Mouse (Mus musculus) CH12.LX (cell line): ENCODE data around the gene Slc6a20a. TPM values are rescaled to one million over a fixed set of nuclear protein-coding genes. Genes with fewer than 3 reads are reported as not detected.
A peak's percentile ranks its signal among the peaks of the same experiment; 100 is the strongest.

ENCODE experiments used
- DNase-seq: peaks from one replicate; pipeline ENCODE4 v3.0.0-alpha.2; 2013; ENCODE audit errors: extremely low read depth
- H3K27ac ChIP-seq: 2 replicates; pipeline ENCODE4 v1.5.1; 2012; ENCODE audit warnings: low read depth, mild to moderate bottlenecking, control low read depth, moderate library complexity; ENCODE audit not compliant: insufficient read depth
- H3K27me3 ChIP-seq: replicated peaks from 2 replicates; pipeline ENCODE3; 2012; ENCODE audit warnings: inconsistent platforms
- H3K36me3 ChIP-seq, 2 experiments: replicated peaks in 1 of 2; 2 replicates each; pipeline versions ENCODE3 to v1.6.1; 2012; ENCODE audit warnings: inconsistent platforms in 1 of 2, low read length in 1 of 2, mild to moderate bottlenecking in 1 of 2, mixed read lengths in 1 of 2, moderate library complexity in 1 of 2; ENCODE audit not compliant: control insufficient read depth in 1 of 2, insufficient read depth in 1 of 2
- H3K4me1 ChIP-seq, 2 experiments: 2 replicates each; pipeline ENCODE4 v1.6.1; 2012; ENCODE audit warnings: inconsistent platforms in 1 of 2, moderate library complexity in 1 of 2; ENCODE audit not compliant: insufficient read depth in 2 of 2, control insufficient read depth in 1 of 2
- H3K4me2 ChIP-seq: 2 replicates; pipeline ENCODE4 v1.6.1; 2012; ENCODE audit warnings: low read depth, mild to moderate bottlenecking, control low read depth; ENCODE audit not compliant: poor library complexity, insufficient read depth, severe bottlenecking
- H3K4me3 ChIP-seq, 3 experiments: fragments of 150-350 bp in 1 of 3; sonication (generic) in 1 of 3; replicated peaks in 1 of 3; 2 replicates each; pipeline versions ENCODE3 to v1.5.1; 2011 to 2012; ENCODE audit warnings: low read depth in 2 of 3, low read length in 2 of 3, mild to moderate bottlenecking in 2 of 3, moderate library complexity in 2 of 3, control low read depth in 1 of 3, improper control_type of control experiment in 1 of 3, inconsistent platforms in 1 of 3, mixed read lengths in 1 of 3; ENCODE audit not compliant: poor library complexity in 1 of 3
- H3K79me2 ChIP-seq: replicated peaks from 2 replicates; pipeline ENCODE4 v1.6.1; 2012; ENCODE audit warnings: mild to moderate bottlenecking, moderate library complexity; ENCODE audit not compliant: control insufficient read depth, poor library complexity, insufficient read depth, severe bottlenecking; ENCODE audit errors: extremely low read depth
- H3K9ac ChIP-seq: 2 replicates; pipeline ENCODE4 v1.6.1; 2012; ENCODE audit warnings: low read depth, mild to moderate bottlenecking, control low read depth, moderate library complexity; ENCODE audit not compliant: insufficient read depth
- H3K9me3 ChIP-seq: replicated peaks from 2 replicates; pipeline ENCODE3; 2012; ENCODE audit warnings: low read length, inconsistent platforms, mixed read lengths
- BHLHE40 ChIP-seq: IDR thresholded peaks from 2 replicates; pipeline ENCODE4 v1.6.1; 2011; ENCODE audit warnings: mild to moderate bottlenecking, low read depth, low read length, improper control_type of control experiment
- CHD2 ChIP-seq: IDR thresholded peaks from 2 replicates; pipeline ENCODE4 v1.6.1; 2011; ENCODE audit warnings: low read length, improper control_type of control experiment
- CTCF ChIP-seq, 2 experiments: IDR thresholded peaks in 1 of 2; conservative IDR thresholded peaks in 1 of 2; 2 replicates each; pipeline ENCODE4 v1.5.1; 2011 to 2012; ENCODE audit warnings: low read depth in 2 of 2, low read length in 2 of 2, improper control_type of control experiment in 1 of 2, inconsistent platforms in 1 of 2, mild to moderate bottlenecking in 1 of 2, moderate library complexity in 1 of 2
- E2F4 ChIP-seq: IDR thresholded peaks from 2 replicates; pipeline ENCODE4 v1.6.1; 2011; ENCODE audit warnings: low read depth, low read length, improper control_type of control experiment; ENCODE audit not compliant: insufficient replicate concordance
- EP300 ChIP-seq: IDR thresholded peaks from 2 replicates; pipeline ENCODE4 v1.6.1; 2011; ENCODE audit warnings: low read length, improper control_type of control experiment
- HCFC1 ChIP-seq: IDR thresholded peaks from 2 replicates; pipeline ENCODE4 v1.6.1; 2012; ENCODE audit warnings: low read depth, mild to moderate bottlenecking, inconsistent platforms, low read length, improper control_type of control experiment
- IRF4 ChIP-seq: IDR thresholded peaks from 2 replicates; pipeline ENCODE4 v1.6.1; 2014; ENCODE audit warnings: low read depth, mild to moderate bottlenecking, inconsistent platforms, low read length, improper control_type of control experiment
- JUND ChIP-seq: conservative IDR thresholded peaks from 2 replicates; pipeline ENCODE4 v1.6.1; 2011; ENCODE audit warnings: low read depth, low read length, improper control_type of control experiment
- MAX ChIP-seq: IDR thresholded peaks from 2 replicates; pipeline ENCODE4 v1.6.1; 2011; ENCODE audit warnings: low read length, improper control_type of control experiment
- MXI1 ChIP-seq: IDR thresholded peaks from 2 replicates; pipeline ENCODE4 v1.6.1; 2011; ENCODE audit warnings: mild to moderate bottlenecking, low read depth, low read length, improper control_type of control experiment
- POLR2A ChIP-seq: IDR thresholded peaks from 2 replicates; pipeline ENCODE4 v1.6.1; 2011; ENCODE audit warnings: low read depth, mild to moderate bottlenecking, improper control_type of control experiment, low read length
- RAD21 ChIP-seq: IDR thresholded peaks from 2 replicates; pipeline ENCODE4 v1.6.1; 2011; ENCODE audit warnings: low read depth, mild to moderate bottlenecking, low read length, improper control_type of control experiment, moderate library complexity
- RCOR1 ChIP-seq: conservative IDR thresholded peaks from 2 replicates; pipeline ENCODE4 v1.6.1; 2012; ENCODE audit warnings: low read depth, mild to moderate bottlenecking, inconsistent platforms, low read length, improper control_type of control experiment
- SMC3 ChIP-seq: IDR thresholded peaks from 2 replicates; pipeline ENCODE4 v1.6.1; 2011; ENCODE audit warnings: low read depth, low read length, improper control_type of control experiment
- TCF12 ChIP-seq: IDR thresholded peaks from 2 replicates; pipeline ENCODE4 v1.6.1; 2014; ENCODE audit warnings: low read depth, mild to moderate bottlenecking, inconsistent platforms, low read length, improper control_type of control experiment
- UBTF ChIP-seq: IDR thresholded peaks from 2 replicates; pipeline ENCODE4 v1.6.1; 2012; ENCODE audit warnings: low read depth, mild to moderate bottlenecking, inconsistent platforms, low read length, improper control_type of control experiment, moderate library complexity
- USF1 ChIP-seq: IDR thresholded peaks from 2 replicates; pipeline ENCODE4 v1.6.1; 2014; ENCODE audit warnings: low read depth, mild to moderate bottlenecking, inconsistent platforms, low read length, improper control_type of control experiment
- USF2 ChIP-seq: conservative IDR thresholded peaks from 2 replicates; pipeline ENCODE4 v1.6.1; 2011; ENCODE audit warnings: low read depth, low read length, improper control_type of control experiment
- ZC3H11A ChIP-seq: IDR thresholded peaks from 2 replicates; pipeline ENCODE4 v1.6.1; 2012; ENCODE audit warnings: low read depth, mild to moderate bottlenecking, inconsistent platforms, low read length, improper control_type of control experiment
- ZKSCAN1 ChIP-seq: IDR thresholded peaks from 2 replicates; pipeline ENCODE4 v1.6.1; 2012; ENCODE audit warnings: low read depth, inconsistent platforms, low read length, improper control_type of control experiment, borderline replicate concordance
- ZNF384 ChIP-seq: IDR thresholded peaks from 2 replicates; pipeline ENCODE4 v1.6.1; 2012; ENCODE audit warnings: low read depth, low read length, improper control_type of control experiment, inconsistent platforms
- dilution Hi-C: fragments of 300-500 bp; cut with MboI; formaldehyde crosslinking; loops from 2 replicates; pipeline ENCODE4 v1.14.3; 2020; ENCODE audit warnings: low sequenced_read_pairs; ENCODE audit not compliant: extremely low pct_unique_long_range_greater_than_20kb, extremely low pct_ligation_motif_present
- in situ Hi-C: fragments of 300-500 bp; cut with MboI; formaldehyde crosslinking; loops from 3 replicates; pipeline ENCODE4 v1.14.3; 2019; ENCODE audit warnings: low sequenced_read_pairs, low pct_ligation_motif_present, low pct_unique_long_range_greater_than_20kb, mixed read lengths
- polyA plus RNA-seq: library from polyadenylated mRNA; unstranded; fragments of >175 nt; gene quantifications from 2 replicates; pipeline ENCODE4 v1.2.1, GENCODE M21; 2012; ENCODE audit warnings: low read depth; ENCODE audit not compliant: insufficient read length
- total RNA-seq, 2 experiments: library from RNA; depleted of rRNA; stranded (reverse); fragments of 300-350 nt in 1 of 2; fragments of >200 nt in 1 of 2; gene quantifications; 2 replicates each; pipeline ENCODE4 v1.2.3; 2012 to 2014

Slc6a20a gene
- total and polyA plus RNA-seq, 3 experiments = not detected

DNA sequence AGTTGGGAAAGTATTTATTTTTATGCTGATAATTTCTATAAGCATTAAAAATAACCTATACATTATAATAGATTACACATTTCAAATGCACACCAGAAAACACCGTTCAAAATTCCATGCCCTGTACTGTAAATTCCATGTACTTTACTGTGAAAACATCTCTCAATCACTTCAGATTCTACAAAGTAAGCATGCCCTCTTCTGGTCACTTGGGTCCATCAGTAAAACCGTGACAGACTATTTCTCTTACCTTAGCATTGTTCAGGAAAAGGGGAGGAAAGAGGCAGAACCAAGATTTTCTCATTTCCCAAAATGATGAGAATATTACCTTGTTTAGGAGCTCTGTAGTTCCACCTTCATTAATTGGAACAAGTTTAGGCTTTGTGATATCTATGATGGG is 30.5 kb upstream of the Slc6a20a start:
- no peak for DNase-seq
- Histone ChIP-seq H3K9me3 (no peaks in the 10 kb centered on the region), H3K36me3 (peaks cover 23 to 43% of the 10 kb centered on the region in 2 experiments), H3K4me1 (no peaks in the 10 kb centered on the region), H3K4me2 (no peak overlapping the region), H3K27me3 (no peaks in the 10 kb centered on the region), H3K27ac (no peak overlapping the region), H3K9ac (no peak overlapping the region), H3K79me2 (no peaks in the 10 kb centered on the region), H3K4me3 (no peak overlapping the region)
- dilution Hi-C loops (no loop called here), in situ Hi-C loops (no loop called here)
- peak in 1 of 2 experiments; percentile 50; a peak in 2 of 4 replicates for TF ChIP-seq CTCF (conservative IDR thresholded peaks at IDR 0.05 in 1 of 2, IDR thresholded peaks at IDR 0.05 in 1 of 2; ENCODE audit: low read depth in 2 of 2, low read length in 2 of 2)
- TF ChIP-seq CHD2 = no peak
- no peak for TF ChIP-seq EP300
- TF ChIP-seq ZC3H11A = no peak
- TF ChIP-seq BHLHE40 = no peak
- TF ChIP-seq USF1 = no peak
- TF ChIP-seq MAX = no peak
- peak; percentile 39 for TF ChIP-seq RAD21
- no peak for TF ChIP-seq TCF12
- TF ChIP-seq MXI1 = no peak
- TF ChIP-seq ZNF384 = no peak
- no peak for TF ChIP-seq UBTF
- TF ChIP-seq USF2 = no peak
- TF ChIP-seq E2F4 = no peak

DNA sequence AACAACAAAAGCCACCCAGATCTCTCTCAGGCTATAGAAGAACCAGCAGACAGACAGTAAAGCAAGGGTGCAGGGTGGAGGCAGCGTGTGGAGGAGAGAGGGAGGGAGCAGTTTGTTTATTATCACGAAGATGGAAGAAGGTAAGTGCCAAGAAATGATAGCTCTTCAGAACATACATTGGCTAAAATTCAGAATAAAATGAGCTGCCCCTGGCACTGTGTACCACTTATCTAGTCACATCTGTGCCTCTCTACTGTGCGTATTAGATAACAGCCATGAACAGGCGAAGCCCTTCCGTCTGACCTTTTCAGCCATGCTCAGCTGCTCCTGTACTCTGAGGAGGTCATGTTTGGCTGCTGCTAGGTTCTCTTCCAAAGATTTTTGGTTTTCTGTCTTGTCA is 23.1 kb upstream of the Slc6a20a start:
- H3K9ac ChIP-seq = no peak overlapping the region
- H3K27me3 ChIP-seq = no peaks in the 10 kb centered on the region
- H3K4me3 ChIP-seq = no peak overlapping the region
- H3K4me2 ChIP-seq = no peak overlapping the region
- H3K27ac ChIP-seq = no peak overlapping the region
- no peaks in the 10 kb centered on the region for H3K4me1 ChIP-seq
- in situ Hi-C loops = no loop called here
- no peaks in the 10 kb centered on the region for H3K79me2 ChIP-seq
- DNase-seq = no peak
- H3K36me3 ChIP-seq = peaks cover 24 to 41% of the 10 kb centered on the region in 2 experiments
- TF ChIP-seq HCFC1 (no peak), UBTF (no peak), MAX (no peak), SMC3 (no peak), JUND (no peak), IRF4 (no peak), ZKSCAN1 (no peak), POLR2A (no peak), RCOR1 (no peak)
- TF ChIP-seq, all 38 proteins: peak for 0
- dilution Hi-C loops = no loop called here
- H3K9me3 ChIP-seq = no peaks in the 10 kb centered on the region
